Mouse (Mus musculus) lung, postnatal 4 days (tissue): Measurements from ENCODE around the gene Olfr111.
"Not testable (repeated sequence)": the region's sequence is repeated elsewhere in the genome, so short reads cannot be mapped to it uniquely, and the experiment has no call there.

Experiments used
- DNase-seq, 2 experiments: peaks; one replicate each; pipeline ENCODE4 v3.0.0; 2021

The Olfr111 gene

DNA sequence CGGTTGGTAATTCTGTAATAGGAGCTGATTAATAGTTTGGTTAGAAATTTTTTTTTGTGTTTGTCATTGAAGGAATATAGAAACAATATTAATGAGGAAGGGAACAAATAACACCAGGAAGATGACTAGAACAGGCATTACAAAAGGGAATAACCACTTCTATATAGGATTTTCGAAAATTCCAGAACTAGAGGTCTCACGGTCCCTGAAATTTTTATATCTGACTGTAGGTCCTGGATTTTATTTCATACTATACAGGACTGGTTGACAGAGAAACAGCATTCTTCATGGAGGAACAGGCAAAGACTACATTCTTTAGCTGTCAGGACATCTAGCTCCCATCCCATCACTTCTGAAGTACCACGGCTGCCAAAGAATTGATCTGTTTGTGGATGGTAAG lies at the start of gene Olfr111:
Olfr111 (plus strand) TSS at position 301 of the 400 bp plus-strand sequence.
- DNase-seq = no peak

DNA sequence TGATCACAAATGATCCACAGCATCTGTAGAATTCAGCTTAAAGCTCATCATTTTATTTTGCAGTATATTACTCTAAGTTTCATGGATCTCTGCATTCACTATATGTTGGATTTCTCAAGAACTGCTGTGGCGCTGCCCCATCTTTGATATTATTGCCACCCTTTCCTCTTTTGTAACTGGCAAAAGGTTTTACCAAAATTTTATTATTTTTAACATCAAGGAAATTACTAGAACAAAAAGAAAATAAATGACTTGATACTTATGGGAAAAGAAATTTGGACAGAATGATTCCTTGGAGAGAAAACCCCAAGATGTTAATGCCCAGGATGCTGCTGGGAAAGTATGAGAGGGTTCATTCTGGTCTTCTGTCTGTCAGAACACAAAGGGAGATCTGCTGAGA lies 49.2 kb upstream of the Olfr111 start, which contains the start of gene Olfr109:
Olfr109 (plus strand) TSS at position 301 of the 400 bp plus-strand sequence.
- no peak for DNase-seq

DNA sequence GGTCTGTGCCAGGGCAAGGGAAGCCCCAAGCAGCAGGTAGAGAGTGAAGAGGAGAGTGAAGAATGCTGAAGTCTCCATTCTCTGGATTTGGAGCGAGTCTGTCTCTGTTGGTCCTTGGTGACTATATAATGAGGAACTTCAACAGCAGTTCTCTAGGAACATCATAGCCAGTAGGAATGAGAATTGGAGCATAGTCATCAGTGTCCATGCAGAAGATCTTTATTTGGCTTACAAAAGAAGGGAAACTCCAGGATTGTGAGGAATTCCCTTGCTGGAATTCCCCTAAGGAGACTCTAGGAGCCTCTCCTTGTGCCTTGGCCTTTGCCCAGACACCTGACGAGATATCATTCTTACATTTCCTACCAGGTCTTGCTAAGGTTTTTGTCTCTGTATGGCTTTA lies 24.4 kb upstream of the Olfr111 start, which contains the start of gene H2-M2:
H2-M2 (minus strand) TSS at position 101 of the 400 bp plus-strand sequence.
- DNase-seq = no peak

DNA sequence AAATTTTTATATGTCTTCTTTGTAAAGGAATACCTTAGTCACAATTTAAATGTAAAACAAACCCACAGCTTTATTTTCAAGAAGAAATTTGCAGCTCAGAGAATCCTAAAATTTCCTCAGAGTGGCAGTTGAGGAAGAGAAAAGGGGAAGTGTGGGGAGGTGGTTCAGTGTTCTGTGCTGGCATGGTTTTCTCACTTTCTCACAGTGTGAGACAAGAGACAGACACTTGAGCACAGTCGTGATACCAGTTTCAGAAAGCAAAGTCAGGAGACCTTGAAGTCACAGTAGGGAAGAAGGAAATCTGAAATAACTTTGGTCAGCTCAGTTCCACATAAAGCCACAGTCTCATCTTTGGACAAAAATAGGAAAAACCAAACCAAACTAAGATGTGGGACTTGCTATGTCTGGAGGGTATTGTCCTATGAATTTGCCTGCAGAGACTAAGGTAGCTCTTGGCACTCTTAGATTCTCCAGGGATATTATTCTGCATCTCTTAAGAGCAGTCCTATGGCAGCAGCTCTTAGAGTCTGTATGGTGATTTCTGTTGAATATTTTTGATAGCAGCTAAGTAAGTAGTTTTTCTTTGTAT lies 15.8 kb upstream of the Olfr111 start, which contains the start of gene Olfr110:
Olfr110 (plus strand) TSS at position 539 of the 589 bp plus-strand sequence.
- DNase-seq = no peak

DNA sequence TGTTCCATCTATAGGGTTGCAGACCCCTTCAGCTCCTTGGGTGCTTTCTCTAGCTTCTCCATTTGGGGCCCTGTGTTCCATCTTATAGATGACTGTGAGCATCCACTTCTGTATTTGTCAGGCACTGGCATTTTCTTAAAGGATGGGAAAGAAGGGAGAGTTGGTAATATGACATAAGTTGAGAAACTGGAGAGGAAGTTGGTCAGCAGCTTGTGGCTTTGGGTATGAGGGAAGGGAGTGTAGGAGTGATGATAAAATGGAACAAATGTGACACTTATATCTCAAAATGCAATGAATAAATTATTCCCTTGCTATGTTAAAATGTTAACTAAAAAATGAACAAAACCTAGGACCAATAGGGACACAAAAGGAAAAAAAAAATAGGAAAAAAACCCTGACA lies 16.8 kb downstream of the Olfr111 start:
- not testable (repeated sequence) for DNase-seq

DNA sequence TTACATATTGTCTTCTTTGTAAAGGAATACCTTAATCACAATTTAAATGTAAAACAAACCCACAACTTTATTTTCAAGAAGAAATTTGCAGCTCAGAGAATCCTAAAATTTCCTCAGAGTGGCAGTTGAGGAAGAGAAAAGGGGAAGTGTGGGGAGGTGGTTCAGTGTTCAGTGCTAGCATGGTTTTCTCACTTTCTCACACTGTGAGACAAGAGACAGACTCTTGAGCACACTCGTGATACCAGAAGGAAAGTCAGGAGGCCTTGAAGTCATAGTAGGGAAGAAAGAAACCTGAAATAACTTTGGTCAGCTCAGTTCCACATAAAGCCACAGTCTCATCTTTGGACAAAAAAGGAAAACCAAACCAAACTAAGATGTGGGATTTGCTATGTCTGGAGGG lies 17.6 kb downstream of the Olfr111 start:
- DNase-seq = not testable (repeated sequence)

DNA sequence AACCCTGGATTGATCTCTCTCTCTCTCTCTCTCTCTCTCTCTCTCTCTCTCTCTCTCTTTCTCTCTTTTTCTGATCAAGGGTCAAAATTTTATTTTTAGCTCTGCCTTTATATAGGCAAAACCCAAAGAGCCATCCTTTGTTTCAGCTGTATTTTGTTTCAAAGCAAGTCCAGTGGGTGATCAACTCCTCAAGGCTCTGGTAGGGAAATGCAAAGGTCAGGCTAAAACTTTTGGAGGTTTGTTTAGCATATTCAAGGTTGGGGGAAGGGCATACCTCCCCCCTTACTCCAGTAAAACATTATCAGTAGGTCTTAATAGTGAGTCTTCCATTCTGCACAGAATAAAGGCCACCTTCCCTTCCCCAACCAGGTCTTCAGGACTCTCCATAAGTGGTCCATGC lies 27.3 kb downstream of the Olfr111 start:
- DNase-seq = no peak

DNA sequence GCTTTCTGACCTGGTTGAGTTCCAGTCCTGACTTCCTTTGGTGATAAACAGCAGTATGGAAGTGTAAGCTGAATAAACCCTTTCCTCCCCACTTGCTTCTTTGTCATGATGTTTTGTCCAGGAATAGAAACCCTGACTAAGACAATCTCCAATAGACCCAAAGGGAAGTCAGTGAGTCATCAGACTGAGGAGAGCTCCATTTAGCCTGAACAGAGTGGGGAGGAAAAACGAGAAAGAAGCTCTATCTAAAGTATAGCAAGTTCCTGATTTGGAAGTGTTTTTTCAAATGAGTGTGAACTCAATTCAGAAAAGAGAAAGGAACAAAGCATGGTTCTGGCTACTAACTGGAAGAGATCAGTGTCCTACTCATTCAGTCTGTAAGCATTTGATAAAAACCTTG lies 30.6 kb downstream of the Olfr111 start:
- DNase-seq = not testable (repeated sequence)

DNA sequence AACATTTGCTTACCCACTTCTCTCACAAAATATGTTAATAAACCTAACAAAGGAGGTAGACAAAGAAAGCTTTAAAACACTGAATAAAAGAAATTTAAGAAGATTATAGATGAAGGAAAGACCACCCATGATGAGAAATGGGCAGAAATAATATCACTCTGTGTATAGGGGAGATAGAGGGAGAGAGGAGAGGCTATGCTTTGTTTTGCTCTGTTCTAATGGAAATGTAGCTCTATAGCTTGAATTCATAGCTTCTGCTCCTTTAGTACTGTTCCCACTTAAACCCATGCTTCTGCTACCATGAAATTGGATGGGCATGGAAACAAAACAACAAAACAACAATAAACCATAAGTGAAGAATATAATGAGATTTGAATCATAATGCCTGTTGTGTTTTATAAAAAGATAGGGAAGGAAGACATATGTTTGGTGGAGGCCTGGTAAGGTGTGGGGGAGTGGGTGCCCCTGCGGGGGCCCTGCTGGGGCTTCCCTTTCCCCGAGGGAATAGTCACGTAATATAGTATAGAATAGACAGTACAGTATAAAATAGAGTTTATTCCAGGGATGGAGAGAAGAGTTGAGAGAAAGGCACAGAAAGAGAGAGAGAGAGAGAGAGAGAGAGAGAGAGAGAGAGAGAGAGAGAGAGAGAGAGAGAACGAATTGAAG lies 33.8 kb downstream of the Olfr111 start:
- DNase-seq = no peak

DNA sequence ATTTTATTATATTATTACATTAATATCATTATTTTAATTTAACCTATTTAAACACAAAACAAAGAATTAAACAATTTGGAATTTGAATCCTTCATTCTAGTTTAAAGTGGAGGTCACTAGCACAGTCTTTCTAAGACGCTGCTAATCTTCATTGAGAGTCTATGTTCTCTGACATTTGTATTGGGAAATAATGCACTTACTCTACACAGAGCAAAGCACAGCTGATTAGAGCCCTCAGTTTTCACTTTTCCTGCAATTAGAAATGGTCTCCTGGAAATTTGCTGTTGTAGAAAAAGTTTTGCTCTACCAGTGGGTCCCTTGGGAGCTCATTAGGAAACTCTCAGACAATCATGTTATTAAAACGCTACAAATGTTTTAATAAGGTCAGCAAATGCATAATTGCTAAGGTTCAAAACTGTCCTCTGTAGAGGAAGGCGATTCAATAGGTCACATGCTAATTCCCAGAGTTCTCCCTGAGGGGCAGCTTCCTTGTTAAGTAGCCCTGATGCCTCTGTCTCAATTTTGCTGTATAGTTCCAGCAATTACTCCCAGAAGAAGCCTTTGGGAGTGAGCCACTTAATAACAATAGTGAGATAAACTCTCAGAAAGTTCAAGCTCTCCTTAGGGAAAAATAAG lies 36.1 kb downstream of the Olfr111 start:
- no peak for DNase-seq

DNA sequence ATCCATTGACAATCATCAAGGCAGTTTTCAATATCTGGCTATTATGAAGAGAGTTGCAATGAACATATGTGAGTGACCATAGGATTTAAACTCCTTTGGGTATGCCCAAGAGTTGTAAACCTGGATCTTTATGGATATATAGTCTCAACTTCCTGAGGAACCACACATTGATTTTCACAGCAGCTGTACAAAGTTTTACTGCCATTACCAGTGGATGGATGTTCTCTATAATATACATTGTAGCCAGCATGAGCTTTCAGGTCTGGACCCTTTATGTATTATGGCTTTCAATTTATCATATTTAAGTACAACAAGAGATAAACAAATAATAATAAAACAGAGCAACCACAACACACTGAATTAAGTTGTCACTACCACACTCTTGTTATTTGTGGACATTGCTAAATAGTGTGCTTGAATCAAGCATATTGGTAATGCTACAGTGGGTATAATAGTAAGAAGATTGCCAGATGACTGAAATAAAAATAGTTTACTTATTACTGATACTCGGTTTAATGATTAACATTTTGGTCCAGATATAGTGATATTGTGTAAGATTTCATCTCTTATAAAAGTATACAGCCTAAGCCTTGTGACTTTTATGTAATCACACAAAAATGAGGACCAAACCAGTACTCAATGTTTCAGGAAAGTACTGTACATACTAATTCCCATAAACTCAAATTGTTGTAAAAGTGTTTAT lies 51.2 kb downstream of the Olfr111 start:
- DNase-seq = no peak

DNA sequence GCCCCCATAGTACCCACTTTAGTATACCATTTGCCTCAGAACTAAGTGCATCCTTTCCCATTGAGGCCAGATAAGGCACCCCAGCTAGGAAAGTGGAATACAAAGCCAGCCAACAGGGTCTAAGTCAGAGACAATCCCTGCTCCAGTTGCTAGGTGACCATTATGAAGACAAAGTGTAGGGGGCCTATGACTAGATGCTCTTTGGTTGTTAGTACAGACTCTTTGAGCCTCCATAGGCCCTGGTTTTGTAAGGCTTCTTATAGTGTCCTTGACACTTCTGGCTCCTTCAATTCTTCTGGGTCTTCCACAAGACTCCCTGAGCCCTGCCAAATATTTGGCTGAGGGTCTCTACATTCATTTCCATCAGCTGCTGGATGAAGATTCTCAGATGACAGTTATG lies 61.5 kb downstream of the Olfr111 start, which contains the start of gene Olfr112:
Olfr112 (minus strand) TSS at position 101 of the 400 bp plus-strand sequence.
- no peak for DNase-seq

DNA sequence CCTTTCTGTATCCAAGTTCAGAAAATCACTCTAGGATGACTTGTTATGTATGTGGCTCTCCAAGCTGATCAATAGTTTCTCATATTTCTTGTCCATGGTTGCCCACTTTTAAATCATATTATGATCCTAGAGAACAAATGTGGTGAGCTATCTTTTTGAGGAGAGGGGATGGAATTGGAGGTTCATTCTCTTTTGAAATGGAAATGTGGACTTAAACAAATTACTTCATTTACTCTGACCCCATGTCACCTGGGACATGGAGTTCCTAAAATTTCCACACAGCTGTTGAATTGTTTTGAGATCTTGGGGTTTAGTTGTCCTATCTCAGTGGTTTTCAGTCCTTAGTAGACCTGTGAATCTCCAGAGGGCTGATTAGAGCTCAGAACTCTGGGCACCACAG lies 69.7 kb downstream of the Olfr111 start, which contains the start of gene Olfr113:
Olfr113 (minus strand) TSS at position 101 of the 400 bp plus-strand sequence.
- DNase-seq = no peak
